Mouse (Mus musculus) heart, postnatal 0 days (tissue): ENCODE results near the gene Atp6v0a1. TPM values are rescaled to one million over a fixed set of nuclear protein-coding genes. Genes with fewer than 3 reads are reported as not detected.

Source experiments
- ATAC-seq: fragments of 200-750 bp; cut with Nextera tagmentation; 2 replicates; pipeline ENCODE4 v1.8.0; 2017; ENCODE audit warnings: low read depth, moderate number of reproducible peaks, moderate library complexity; ENCODE audit not compliant: insufficient read depth
- DNase-seq: peaks from one replicate; pipeline ENCODE4 v3.0.0-alpha.2; 2016; ENCODE audit warnings: low spot score
- H3K27ac ChIP-seq: fragments of 300-500 bp; sonication (generic); 2 replicates; pipeline ENCODE4 v1.5.1; 2014; ENCODE audit warnings: low read depth, mild to moderate bottlenecking
- H3K27me3 ChIP-seq: fragments of 300-500 bp; sonication (generic); 2 replicates; pipeline ENCODE4 v1.6.1; 2014; ENCODE audit warnings: low read length, mixed read lengths; ENCODE audit not compliant: control insufficient read depth, insufficient read depth
- H3K36me3 ChIP-seq: fragments of 300-500 bp; sonication (generic); replicated peaks from 2 replicates; pipeline ENCODE4 v1.6.1; 2014; ENCODE audit warnings: low read length, mixed read lengths; ENCODE audit not compliant: control insufficient read depth, insufficient read depth
- H3K4me1 ChIP-seq: fragments of 300-500 bp; sonication (generic); 2 replicates; pipeline ENCODE4 v1.6.1; 2014; ENCODE audit warnings: antibody characterized with exemption; ENCODE audit not compliant: control insufficient read depth, insufficient read depth
- H3K4me2 ChIP-seq: fragments of 300-500 bp; sonication (generic); 2 replicates; pipeline ENCODE4 v1.6.1; 2014; ENCODE audit warnings: low read depth, mild to moderate bottlenecking, low read length, moderate library complexity
- H3K4me3 ChIP-seq: fragments of 300-500 bp; sonication (generic); 2 replicates; pipeline ENCODE4 v1.5.1; 2014; ENCODE audit warnings: low read depth, low read length
- H3K9ac ChIP-seq: fragments of 300-500 bp; sonication (generic); replicated peaks from 2 replicates; pipeline ENCODE4 v1.6.1; 2014; ENCODE audit warnings: low read depth, low read length, mixed read lengths
- H3K9me3 ChIP-seq: fragments of 300-500 bp; sonication (generic); replicated peaks from 2 replicates; pipeline ENCODE4 v1.6.1; 2016; ENCODE audit warnings: low read length; ENCODE audit not compliant: control insufficient read depth
- CTCF ChIP-seq: IDR thresholded peaks from 2 replicates; pipeline ENCODE4 v1.5.1; 2016; ENCODE audit warnings: antibody characterized with exemption, control low read depth, low read depth
- EP300 ChIP-seq: IDR thresholded peaks from 2 replicates; pipeline ENCODE4 v1.6.1; 2016; ENCODE audit warnings: antibody characterized with exemption, low read depth
- WGBS: fragments of 180-500 bp; shearing (Covaris S2); extraction: QIAGEN DNeasy Blood & Tissue Kit; methylation state at CpG from one replicate; pipeline ENCODE4 v1.1.7; 2014; 5-methylcytosine and 5-hydroxymethylcytosine counted together
- polyA plus RNA-seq: library from polyadenylated mRNA; unstranded; fragments of >200 nt; fragmentation: Nextera tagmentation; extraction: Ambion mirVana; gene quantifications from 2 replicates; pipeline ENCODE4 v1.2.1, GENCODE M21; 2015
- total RNA-seq: library from RNA; depleted of rRNA; stranded (reverse); fragments of >200 nt; gene quantifications from 2 replicates; pipeline ENCODE4 v1.2.3, GENCODE M21; 2014; ENCODE audit warnings: low replicate concordance

Gene Atp6v0a1
- total and polyA plus RNA-seq, 2 experiments from 2014 or later: 50.3 to 57.1 TPM

- TF ChIP-seq CTCF: no peak
- no peak for TF ChIP-seq EP300
- Histone ChIP-seq H3K9me3 (no peaks in the 10 kb centered on the region), H3K4me2 (no peak overlapping the region), H3K4me1 (peaks cover 11% of the 10 kb centered on the region; the same call in 1 of the 2 replicates), H3K27ac (no peak overlapping the region), H3K9ac (no peak overlapping the region), H3K27me3 (no peaks in the 10 kb centered on the region), H3K36me3 (peaks cover 82% of the 10 kb centered on the region), H3K4me3 (no peak overlapping the region)
- DNase-seq (no peak), ATAC-seq (no peak)
- WGBS: 89% methylated on average over 8 of the region's 8 CpGs
These were observed 25.5 kb downstream of the Atp6v0a1 start for GRCm38 (mm10) chr11:101034614-101035327.

GRCm38 (mm10) chr11:101035328-101035695, 26.1 kb downstream of the Atp6v0a1 start:
- 87% methylated on average over 4 of the region's 4 CpGs for WGBS
- H3K27ac ChIP-seq: no peak overlapping the region
- H3K4me3 ChIP-seq: no peak overlapping the region
- H3K4me2 ChIP-seq: no peak overlapping the region
- H3K9ac ChIP-seq: no peak overlapping the region
- peaks cover 88% of the 10 kb centered on the region for H3K36me3 ChIP-seq
- peaks cover 9% of the 10 kb centered on the region; the same call in 1 of the 2 replicates for H3K4me1 ChIP-seq
- H3K27me3 ChIP-seq: no peaks in the 10 kb centered on the region
- no peak for TF ChIP-seq EP300
- no peak for TF ChIP-seq CTCF
- ATAC-seq: no peak
- DNase-seq: no peak
- H3K9me3 ChIP-seq: no peaks in the 10 kb centered on the region

GRCm38 (mm10) chr11:101037795-101038194, 28.5 kb downstream of the Atp6v0a1 start:
- DNase-seq: no peak
- no peak for ATAC-seq
- 77% methylated on average over 10 of the region's 10 CpGs for WGBS
- H3K4me2 ChIP-seq: no peak overlapping the region
- no peak overlapping the region for H3K9ac ChIP-seq
- no peaks in the 10 kb centered on the region for H3K27me3 ChIP-seq
- H3K36me3 ChIP-seq: peaks cover 95% of the 10 kb centered on the region
- H3K4me1 ChIP-seq: no peaks in the 10 kb centered on the region
- no peak overlapping the region for H3K27ac ChIP-seq
- no peak for TF ChIP-seq EP300
- TF ChIP-seq CTCF: no peak
- H3K9me3 ChIP-seq: no peaks in the 10 kb centered on the region
- H3K4me3 ChIP-seq: no peak overlapping the region

- H3K4me2 ChIP-seq: no peak overlapping the region
- H3K27ac ChIP-seq: no peak overlapping the region
- DNase-seq: no peak
- H3K9ac ChIP-seq: no peak overlapping the region
- peaks cover 99% of the 10 kb centered on the region for H3K36me3 ChIP-seq
- WGBS: 83% methylated on average over 4 of the region's 4 CpGs
- no peak for ATAC-seq
- H3K4me1 ChIP-seq: no peaks in the 10 kb centered on the region
- TF ChIP-seq EP300: no peak
- no peak for TF ChIP-seq CTCF
- no peaks in the 10 kb centered on the region for H3K9me3 ChIP-seq
- H3K4me3 ChIP-seq: no peak overlapping the region
- H3K27me3 ChIP-seq: no peaks in the 10 kb centered on the region
These were observed 36.6 kb downstream of the Atp6v0a1 start for GRCm38 (mm10) chr11:101045826-101046225.

- H3K9ac ChIP-seq: no peak overlapping the region
These were observed 37.2 kb downstream of the Atp6v0a1 start for GRCm38 (mm10) chr11:101046440-101046839.

GRCm38 (mm10) chr11:101047502-101047901, 38.2 kb downstream of the Atp6v0a1 start:
- WGBS: 76% methylated on average over 3 of the region's 3 CpGs
- H3K4me2 ChIP-seq: no peak overlapping the region

More at GRCm38 (mm10) chr11:101046440-101046839, 37.2 kb downstream of the Atp6v0a1 start:
- WGBS: 34% methylated on average over 9 of the region's 9 CpGs
- Histone ChIP-seq H3K36me3 (peaks cover 95% of the 10 kb centered on the region), H3K9me3 (no peaks in the 10 kb centered on the region), H3K27me3 (no peaks in the 10 kb centered on the region), H3K4me2 (no peak overlapping the region), H3K4me1 (no peaks in the 10 kb centered on the region), H3K27ac (no peak overlapping the region), H3K4me3 (no peak overlapping the region)
- ATAC-seq (no peak), DNase-seq (no peak)
- TF ChIP-seq CTCF (no peak), EP300 (no peak)

More at GRCm38 (mm10) chr11:101047502-101047901, 38.2 kb downstream of the Atp6v0a1 start:
- Histone ChIP-seq H3K9me3 (no peaks in the 10 kb centered on the region), H3K9ac (no peak overlapping the region), H3K27me3 (no peaks in the 10 kb centered on the region), H3K4me3 (no peak overlapping the region), H3K27ac (no peak overlapping the region), H3K4me1 (no peaks in the 10 kb centered on the region), H3K36me3 (peaks cover 87% of the 10 kb centered on the region)
- DNase-seq (no peak), ATAC-seq (no peak)
- TF ChIP-seq EP300: no peak
- TF ChIP-seq CTCF: no peak
